Mouse (Mus musculus) thymus, postnatal 10 days (tissue): ENCODE data around the gene Hsd17b7.
"Not testable (repeated sequence)": the region's sequence is repeated elsewhere in the genome, so short reads cannot be mapped to it uniquely, and the experiment has no call there.

Experiments
- DNase-seq, 2 experiments: peaks; one replicate each; pipeline ENCODE4 v3.0.0; 2021; ENCODE audit warnings: low spot score in 2 of 2

The Hsd17b7 gene

DNA sequence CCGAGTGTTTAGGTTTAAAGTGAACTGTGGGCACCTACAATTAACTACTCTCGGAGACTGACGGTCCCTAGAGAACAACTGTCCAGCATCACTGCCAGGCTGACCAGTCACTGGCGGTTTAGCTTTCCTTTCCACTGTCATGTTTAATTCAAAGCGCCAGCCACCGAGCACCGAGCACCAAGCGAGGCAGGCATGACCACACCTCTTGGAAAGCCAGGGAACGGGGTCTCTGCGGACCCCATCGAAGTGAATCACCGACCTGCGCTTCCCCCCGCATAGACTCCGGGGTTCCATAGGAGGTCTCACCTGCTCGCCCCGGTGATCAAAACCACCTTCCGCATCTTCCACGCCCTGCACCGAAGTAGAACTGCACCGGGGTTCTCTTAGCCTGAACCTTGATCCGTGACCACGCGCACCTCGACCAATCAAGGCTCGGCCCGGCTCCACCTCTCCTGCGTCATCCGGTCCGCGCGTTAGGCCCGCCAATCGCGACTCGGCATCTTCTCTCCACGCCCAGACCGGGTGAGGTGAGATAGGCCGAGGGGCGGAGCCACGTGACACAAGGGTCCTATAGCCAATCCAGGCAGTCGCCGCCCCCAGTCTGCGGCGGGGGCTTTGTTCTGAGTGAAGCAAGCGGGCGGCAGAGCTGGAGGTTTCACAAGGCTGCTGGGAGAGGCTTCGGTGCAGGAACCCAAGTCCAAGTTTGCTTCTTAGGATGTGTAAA, at the start of gene Hsd17b7:
Hsd17b7 (minus strand) TSS at position 450 of the 724 bp plus-strand sequence.
- peak; percentile 95 to 98 for DNase-seq

DNA sequence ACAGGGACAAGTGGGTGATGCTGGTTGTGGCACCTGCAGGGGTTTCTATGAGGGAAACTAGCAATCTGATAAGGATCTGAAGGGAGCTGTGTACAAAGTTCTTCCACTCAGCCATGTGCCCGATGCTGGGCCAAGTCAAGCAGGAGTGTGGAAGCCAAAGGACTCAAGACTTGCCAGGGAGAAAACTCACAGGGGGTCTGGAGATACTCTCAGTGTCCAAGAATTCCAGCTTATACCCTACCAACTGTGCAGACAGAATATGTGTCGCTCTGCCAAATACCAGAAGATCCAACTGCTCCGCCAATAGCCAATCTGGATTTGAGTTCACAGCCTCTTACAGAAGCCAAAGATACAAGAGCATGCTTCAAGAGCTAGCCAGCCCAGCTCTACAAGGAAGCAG, 45.7 kb upstream of the Hsd17b7 start:
- DNase-seq = no peak

DNA sequence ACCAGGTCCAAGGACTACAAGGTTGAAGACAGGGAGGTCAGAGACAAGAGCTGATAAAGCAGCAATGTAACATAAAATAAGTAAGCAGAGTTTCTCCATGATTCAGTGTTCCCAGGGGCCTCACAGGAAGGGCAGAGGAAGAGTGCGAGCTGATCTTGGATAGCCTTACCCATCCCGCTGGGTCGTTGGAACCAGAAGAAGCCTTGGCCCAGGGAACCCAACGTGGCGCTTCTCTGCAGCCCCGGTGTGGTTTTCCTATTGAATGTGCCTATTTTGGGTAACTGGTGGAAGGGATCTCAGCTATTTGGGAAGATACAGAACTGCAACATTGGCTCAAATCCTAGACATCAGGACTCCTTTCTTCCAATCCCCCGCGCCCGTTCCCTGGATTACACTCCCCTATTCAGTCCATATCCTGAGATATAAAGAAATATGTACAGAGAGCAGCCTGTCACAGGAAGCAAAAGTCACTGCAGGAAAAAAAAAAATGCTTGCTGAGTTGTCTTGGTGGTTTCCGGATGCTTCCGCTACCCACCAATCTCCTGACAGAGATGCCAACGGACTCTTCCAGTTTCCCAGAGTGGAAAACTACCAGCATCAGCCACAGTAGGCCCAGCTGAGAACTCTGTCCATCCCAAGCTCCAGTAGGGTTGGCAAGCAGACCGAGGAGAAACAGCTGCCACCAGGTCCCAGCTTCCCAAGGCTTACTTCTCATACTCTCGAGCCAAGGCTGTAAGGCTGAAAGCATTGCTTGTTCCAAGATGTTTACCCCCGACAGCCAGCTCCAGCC, 41.9 kb upstream of the Hsd17b7 start:
- DNase-seq = no peak

DNA sequence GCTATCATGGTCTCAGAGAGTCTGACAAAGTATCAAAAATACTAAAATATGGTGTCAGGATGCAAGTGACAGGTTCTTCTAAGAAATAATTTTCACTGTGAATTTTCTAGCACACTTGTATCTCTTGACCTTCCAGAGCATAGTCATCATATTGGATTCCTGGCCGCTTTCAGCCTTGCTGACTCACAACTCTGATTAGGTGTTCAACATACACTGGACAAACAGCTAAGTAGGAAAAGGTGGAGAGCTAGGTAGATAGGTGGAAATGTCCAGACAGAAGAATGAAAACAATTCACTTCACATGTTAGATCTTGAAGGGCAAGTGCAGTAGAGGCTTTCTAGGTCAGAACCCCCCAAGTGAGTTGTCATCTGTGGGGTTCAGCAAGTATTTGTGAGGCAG, 40.3 kb upstream of the Hsd17b7 start:
- DNase-seq = no peak

DNA sequence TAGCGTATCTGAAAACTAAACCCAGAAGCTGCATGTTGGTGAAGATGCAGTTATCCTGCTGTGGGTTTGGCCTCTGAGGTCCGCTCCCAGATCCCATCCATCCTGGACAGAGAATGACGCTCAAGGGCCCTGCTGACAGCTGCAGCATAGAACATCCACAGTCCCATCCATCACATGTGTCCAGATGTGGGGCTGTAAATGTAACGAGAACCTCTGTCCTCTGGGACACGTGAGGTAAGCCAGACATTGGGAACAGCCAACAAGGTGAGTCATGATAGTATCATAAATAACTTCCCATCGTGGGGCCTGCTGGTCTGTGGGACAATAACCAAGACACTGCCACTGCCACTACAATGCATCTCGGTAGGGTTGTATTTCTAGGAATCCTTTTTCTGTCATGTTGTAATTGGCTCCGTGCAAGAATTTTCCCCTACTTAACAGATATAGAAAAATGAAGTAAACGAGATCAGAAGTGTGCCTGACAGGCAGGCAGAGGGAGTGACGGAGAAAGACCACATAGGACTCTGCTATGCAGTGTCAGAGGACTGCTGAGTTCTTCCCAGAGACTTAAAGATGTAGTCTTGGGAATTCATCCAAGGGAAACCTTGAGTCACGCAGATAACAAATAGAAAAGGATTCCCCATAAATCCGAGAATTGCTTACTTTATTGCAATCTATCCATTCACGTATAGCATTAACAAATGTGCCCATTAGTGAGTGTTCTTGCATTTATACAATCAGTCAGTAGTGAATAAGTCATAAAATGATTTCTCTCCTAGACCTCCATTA, 39.6 kb upstream of the Hsd17b7 start:
- no peak for DNase-seq

DNA sequence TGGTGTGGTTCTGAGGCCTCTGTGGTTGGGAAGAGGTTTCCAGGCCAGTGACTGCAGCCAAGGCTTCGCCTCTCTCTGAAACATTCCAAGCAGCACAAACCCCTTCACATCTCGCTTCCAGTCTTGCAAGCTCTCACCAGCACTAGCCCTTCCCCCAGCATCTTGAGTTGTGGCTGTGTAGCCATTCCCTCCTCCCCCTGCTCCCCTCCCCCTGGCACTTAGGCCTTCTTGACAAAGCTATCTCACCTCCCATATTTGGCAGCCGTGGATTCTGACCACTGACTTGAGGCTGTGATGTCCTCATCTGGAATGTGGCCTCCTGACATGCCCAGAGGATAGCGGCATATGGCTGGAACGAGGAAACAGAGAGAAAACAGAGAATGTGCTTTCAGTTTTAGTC, 37.5 kb upstream of the Hsd17b7 start:
- no peak for DNase-seq

DNA sequence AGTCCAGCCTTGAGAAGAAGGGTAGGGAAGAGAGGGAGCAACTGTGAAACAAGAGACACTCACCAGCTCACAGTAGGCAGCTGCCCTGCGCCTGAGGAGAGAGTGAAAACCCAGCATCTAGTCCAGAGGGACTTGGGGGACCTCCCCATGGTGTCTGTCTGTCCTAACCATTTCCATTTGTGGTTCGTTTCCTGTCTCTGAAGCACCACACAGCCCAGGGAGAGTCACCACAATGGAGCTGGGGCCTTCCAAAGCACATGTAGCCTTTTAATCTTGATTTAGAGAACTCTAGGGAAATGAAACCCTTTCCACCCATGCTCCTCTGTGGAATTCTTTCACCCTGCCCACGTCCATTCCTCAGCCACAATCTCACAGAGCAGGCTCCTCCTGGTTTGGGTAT, 36.3 kb upstream of the Hsd17b7 start:
- no peak for DNase-seq

DNA sequence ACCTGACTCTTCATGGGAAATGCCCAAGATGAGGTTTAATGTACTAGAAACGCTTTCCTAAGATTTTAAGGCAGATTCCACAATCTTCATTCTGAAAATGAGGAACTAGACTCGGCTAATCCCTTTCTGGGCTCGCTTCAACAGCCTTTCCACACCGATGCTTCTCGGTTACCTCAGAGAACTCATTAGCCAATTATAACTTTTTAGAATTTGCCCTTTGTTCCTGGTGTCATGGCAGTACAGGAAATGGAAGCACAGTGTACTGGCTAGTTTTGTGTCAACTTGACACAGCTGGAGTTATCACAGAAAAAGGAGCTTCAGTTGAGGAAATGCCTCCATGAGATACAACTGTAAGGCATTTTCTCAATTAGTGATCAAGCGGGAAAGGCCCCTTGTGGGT, 24.9 kb upstream of the Hsd17b7 start:
- not testable (repeated sequence) for DNase-seq

DNA sequence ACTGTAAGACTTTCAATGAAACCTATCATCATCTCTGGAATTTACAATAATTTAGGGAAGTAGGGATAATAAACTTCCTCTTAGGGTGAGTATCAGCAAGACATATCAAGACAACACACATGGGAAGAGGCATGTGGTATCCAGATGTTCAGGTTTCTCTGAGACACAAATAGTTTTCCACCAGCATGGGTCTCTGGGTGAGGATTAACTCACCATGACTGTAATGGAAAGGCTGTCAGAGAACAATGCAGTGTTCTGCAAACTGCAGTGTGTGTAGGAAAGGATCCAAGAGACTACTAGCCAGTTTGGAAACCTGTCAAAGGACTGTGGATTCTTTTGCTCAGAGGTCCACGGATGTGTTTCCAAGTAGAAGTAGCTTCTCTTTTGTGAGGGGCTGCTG, 17.1 kb upstream of the Hsd17b7 start:
- DNase-seq = no peak

DNA sequence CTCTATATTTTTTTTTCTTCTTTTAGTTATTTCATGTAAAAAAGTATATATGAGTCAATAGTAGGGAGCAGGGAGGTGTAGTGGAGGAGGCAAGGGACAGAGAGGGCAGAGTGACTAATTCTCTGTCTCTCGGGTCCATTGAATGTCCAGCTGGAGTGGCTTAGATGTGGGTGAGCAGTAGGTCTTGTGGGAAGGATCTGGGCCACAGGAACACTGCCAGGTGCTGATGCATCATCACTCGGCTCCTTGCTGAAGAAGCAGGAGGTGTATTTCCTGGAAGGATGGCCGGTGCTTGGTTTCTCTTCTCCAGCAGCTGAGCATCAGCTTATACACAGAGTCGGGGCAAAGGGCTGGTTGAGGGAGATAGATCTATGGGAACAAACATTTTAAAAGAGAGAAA, 8.6 kb upstream of the Hsd17b7 start:
- no peak for DNase-seq

DNA sequence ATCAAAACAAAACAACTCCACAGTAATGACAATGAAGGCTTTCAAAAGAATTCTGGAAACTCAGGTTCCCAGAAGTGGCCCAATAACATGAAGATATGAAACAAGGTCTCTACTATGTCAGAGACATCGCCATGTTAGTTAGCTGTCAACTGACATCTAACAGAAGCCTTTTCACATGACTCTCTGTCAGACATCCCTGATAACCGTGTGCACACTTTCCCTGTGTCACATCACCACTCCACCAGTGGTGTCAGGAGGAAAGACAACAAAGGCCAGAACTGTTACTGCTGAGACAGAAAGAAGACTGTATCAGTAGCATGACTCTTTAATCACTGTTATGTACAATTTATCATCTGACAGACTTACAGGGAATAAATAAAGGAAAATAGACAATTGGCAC, 3.0 kb upstream of the Hsd17b7 start:
- no peak for DNase-seq

DNA sequence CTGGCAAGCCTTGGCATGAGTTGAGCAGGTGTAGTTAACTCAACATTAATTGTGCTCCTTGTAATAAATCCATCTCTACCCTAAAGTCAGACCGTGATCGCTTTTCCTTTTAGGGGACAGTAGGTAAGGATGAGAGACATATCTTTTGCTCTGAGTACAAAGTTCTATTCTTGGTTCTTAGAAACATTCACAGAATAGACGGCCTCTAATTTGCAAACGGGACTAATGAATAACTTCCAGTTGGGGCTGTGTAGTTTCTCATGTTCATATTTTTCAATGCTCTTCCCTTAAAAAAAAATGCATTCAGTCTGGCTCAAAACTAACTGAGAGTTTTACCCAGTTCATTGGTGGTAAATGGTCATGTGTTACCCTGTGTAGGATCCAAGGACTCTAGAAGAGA, 1.9 kb upstream of the Hsd17b7 start:
- DNase-seq = no peak

DNA sequence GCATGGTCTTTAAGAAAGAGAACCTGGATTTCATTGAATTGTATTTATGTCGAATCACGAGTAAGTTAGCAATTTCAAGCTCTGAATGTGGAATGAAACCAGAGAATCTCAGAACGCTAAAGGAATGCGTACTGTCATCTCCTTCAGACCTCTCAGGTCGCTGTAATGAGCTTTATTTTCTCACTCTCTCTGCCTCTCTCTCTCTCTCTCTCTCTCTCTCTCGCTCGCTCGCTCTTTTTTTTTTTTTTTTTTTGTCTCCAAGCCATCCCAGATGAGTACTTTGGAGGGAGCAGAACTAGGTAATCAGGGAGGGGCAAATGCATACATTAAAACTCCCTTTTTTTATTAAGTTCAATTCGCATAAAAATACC, 460 bp upstream of the Hsd17b7 start:
- DNase-seq = no peak

DNA sequence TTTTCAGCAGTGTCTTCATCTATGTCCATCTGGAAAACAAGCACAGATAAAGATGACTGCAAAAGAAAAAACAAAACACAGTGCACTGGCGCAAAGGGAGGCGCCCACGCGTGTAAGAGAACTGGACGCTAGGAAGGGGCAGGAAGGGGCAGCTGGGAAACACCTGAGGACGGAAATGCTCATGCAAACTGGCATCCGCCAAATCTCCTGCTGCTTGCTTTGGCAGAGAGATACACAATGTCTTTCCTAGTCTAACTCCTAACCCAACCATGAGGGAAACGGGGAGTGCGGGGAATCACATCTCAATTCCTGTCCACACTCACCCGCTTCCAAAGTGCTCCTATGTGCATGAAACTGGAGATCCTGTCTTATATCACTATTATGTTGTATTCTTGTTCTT, 15.9 kb downstream of the Hsd17b7 start:
- no peak for DNase-seq

DNA sequence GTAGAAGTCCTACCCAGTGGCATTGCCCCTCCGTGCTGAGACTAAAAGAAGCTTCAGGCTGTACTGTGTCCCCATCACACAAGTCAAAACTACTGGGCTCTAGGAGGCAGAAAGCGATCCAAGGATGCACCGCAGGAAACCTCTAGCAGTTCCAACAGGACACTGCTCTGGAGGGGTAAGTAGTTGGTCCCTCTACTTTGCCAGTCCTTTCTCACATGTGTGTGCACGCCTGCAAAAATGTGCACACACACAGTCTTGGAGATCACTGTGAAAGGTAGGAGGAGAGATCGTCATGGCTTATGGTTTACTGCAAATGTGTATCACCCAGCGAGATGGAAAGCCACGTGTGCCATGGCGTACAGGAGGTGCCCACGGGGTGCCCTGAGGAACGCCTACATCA, 16.4 kb downstream of the Hsd17b7 start:
- DNase-seq = no peak

DNA sequence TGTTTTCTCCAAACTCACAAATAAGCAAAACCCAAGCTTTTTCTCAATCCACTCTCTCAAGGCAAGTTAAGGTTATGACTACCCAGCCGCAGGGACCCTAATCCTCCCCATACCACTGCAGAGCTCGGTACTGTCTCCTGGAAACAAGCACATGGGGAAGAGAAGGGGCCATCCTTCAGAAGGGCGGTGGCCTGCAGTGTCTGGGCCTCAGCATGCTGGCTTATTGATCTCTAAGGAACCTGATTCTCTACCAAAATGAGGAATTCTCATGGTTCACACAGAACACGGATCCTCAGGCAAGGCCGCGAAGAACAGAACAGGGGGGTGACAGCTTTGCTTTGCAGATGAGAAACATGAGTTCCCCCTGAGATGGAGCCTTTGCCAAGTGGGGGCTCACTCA, 17.5 kb downstream of the Hsd17b7 start:
- no peak for DNase-seq

DNA sequence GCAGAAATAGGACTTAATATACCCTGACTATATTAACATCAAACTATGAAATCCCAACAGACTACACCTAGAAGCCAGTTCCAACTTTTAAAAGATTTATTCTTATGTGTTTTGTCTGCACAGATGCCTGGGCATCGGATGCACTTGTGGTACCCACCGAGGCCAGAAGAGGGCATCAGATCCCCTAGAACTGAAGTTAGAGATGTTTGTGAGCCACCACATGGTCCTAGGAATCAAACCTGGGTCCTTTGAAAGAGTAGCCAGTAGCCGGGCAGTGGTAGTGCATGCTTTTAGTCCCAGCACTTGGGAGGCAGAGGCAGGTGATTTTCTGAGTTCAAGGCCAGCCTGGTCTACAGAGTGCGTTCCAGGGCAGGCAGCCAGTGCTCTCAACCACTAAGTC, 18.4 kb downstream of the Hsd17b7 start:
- peak in 1 of 2 experiments; percentile 8 for DNase-seq

DNA sequence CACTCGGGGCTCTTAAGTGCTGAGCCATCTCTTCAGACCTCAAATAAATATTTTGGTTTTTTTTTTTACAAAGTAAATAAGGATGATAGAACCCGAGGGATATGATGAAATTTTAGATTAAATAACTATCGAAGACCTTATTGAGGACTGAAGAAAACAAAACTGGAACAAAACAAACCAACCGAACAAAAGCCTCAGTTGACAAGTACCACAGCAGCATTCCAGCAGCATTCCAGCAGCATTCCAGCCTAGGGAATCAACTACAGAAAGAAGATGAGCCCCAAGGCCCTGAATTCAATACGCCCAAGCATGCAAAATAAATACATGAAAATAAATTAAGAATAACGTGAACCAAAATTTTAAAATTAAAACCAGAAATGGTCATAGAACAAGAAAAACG, 19.1 kb downstream of the Hsd17b7 start:
- DNase-seq = no peak

DNA sequence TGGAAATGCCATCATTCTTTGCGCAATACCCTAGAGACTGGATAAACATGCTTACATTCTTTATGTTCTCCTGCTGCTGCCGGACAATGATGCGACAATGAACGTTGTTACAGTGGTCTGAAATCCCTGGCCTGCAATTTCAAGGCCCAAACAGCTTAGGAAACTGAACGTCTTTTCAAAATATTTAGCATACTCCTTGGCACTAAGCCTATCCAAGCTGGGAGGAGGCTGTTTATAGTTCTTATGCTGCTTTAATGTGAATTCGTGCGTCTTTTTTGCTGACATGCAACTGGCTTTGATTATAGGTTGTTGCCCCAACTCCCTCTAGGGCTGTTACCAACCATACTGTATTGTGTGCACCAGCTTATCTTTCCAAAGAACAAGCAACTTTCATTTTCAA, 20.2 kb downstream of the Hsd17b7 start:
- no peak for DNase-seq

DNA sequence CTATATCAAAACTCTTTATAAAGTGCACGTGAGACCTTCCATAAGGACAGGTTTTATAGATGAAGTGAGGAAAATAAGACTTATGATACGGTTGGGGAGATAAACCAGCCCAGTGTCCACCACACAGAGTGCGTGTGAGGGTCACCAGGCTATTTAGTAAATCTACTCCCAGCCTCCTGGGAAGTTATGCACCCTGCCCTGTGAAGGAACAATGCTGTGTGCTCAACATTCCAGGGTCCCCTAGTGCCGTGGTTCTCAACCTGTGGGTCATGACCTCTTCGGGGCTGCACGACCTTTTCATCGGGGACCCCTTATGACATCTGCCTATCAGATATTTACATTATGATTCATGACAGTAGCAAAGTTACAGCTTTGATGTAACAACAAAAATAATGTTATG, 20.8 kb downstream of the Hsd17b7 start:
- DNase-seq = no peak

DNA sequence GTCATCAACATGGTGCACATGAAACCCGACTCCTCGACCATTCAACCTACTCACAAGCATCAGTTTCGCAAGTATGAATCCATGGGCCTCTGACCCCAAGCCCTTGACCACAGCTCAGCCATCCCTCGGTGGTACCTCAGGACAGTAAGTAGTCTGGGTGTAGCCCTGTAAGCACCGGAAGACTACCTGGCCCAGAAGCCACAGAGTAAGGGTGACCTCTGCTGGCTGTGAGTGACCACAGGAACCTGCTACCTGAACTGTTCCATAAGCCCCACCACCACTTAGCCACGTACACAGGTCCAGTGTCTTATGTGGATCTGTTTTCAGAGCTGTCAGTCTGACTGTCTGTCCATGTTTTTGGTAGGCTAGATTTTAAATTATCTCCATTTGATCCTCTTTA, 21.4 kb downstream of the Hsd17b7 start:
- no peak for DNase-seq

DNA sequence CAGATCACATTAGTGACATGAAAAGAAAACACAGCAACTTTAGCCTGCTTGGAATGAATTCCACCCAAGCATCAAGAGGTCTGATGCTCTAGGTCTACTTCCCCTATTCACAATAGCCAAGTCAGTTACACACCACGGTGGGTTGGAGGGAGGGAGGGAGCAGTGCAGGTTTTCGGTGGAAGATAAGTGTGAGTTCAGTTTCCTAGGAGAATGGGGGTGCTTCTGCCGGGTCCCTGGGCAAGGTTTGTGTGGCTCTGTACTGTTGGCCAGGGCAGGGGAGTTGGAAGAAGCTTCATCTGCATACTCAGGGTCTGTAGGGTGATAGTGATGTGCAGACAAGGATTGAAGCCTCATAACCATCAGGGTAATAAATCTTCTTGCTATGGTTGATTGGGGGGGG, 23.0 kb downstream of the Hsd17b7 start:
- DNase-seq = no peak

DNA sequence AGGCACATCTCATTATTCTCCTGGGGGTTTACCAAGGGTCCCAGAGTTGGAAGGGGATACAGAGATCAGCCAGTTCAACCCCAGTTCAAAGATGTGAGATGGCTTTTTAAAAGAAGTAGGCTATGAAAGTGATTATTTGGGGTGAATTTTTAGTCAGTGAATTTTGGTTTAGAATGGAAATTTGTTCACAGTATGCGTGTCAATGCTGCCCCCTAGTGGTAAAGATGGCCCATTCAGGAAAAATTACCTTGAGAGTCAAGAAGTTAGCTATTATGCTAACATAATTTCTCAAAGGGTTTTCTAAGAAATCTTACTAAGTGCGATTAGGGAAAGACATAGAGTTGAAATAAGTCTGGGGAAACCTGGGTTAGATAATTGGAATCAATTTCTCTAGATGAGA, 29.7 kb downstream of the Hsd17b7 start:
- peak in 1 of 2 experiments; percentile 49 for DNase-seq
